Mouse (Mus musculus): ENCODE data around the gene Ccdc117. TPM values are rescaled to one million over a fixed set of nuclear protein-coding genes. Genes with fewer than 3 reads are reported as not detected.
"Not testable (repeated sequence)": the region's sequence is repeated elsewhere in the genome, so short reads cannot be mapped to it uniquely, and the experiment has no call there.

Ccdc117 gene
- polyA plus RNA-seq, 1 experiment from 2014 or later: 13.0 TPM

DNA sequence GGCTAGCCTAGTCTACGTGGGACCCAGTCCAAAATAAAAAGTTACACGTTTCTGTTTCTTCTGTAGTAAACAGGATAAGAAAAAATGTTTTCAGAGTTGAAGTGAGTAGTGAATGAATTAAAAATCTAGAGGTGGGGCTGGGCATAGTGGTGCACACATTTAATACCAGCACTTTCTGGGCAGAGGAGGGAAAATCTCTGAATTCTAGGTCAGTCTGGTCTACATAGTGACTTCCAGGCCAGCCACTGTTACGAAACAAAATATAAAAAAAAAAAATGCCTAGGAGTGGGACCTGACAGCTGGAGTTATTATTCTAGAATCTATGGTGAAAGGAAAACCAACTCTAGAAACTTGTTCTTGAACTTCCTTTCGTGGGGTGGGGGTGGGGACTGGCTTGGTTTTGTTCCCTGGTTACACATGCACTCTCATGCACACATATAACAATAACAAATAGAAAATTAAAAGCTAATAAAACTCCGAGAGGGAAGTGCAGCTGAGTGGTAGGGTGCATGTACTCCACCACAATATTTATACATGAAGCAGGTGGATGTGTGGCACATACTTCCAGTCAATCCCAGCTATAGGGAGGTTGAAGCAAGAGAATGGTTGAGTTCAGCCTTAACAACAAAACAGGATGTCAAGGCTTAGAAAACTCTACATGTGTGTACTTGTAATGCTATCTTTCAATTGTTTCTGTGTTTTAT is 647 bp upstream of the Ccdc117 start:
- Histone ChIP-seq H3K27me3 (ENCODE audit: control insufficient read depth, insufficient read depth, low read length) (no peaks in the 10 kb centered on the region), H3K36me3 (ENCODE audit: control insufficient read depth, insufficient read depth) (no peaks in the 10 kb centered on the region), H3K4me3 (ENCODE audit: low read length) (peak overlapping the region; percentile 96), H3K27ac (ENCODE audit: low read length) (peak overlapping the region; percentile 91), H3K4me1 (ENCODE audit: control insufficient read depth, insufficient read depth, low read length) (peaks cover 13% of the 10 kb centered on the region), H3K9me3 (replicated peaks; ENCODE audit: control insufficient read depth, low read length) (no peaks in the 10 kb centered on the region; the same call in 1 of the 2 replicates), H3K9ac (ENCODE audit: low read length) (no peak overlapping the region; the same call in 1 of the 2 replicates), H3K4me2 (ENCODE audit: low read depth, low read length) (peak overlapping the region; percentile 84)
- 47% methylated on average over 5 of the region's 5 CpGs for WGBS
- no peak for ATAC-seq (replicated peaks; ENCODE audit: extremely low read depth, insufficient read depth, low FRiP score)

DNA sequence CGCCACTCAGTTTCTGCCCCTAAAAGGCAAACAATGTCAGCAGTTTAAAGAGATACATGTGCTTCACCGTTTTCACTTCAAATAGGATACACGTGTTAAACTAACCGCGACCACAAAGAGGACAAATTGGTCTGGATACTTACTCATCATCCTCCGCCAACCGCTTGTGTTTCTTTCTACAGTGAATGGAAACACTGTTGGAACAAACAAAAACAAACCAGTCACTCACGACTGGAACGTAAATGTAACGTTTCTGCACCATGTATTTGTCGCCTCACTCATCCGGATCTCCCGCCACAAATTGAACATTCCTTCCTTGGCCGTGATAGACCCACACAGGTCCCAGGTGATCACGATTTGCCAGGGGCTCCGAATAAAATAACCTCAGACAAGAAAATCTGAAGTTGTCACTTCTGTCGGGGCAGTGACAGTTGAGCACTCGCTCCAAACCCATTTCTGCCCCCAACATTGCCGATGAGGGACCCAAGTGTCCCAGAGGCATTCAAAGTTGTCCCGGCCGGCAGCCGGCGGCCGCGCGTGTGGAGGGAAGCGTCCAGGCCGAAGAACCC is 673 bp downstream of the Ccdc117 start:
- Histone ChIP-seq H3K4me2 (ENCODE audit: low read depth, low read length) (peak overlapping the region; percentile 84), H3K27me3 (ENCODE audit: control insufficient read depth, insufficient read depth, low read length) (no peaks in the 10 kb centered on the region), H3K4me1 (ENCODE audit: control insufficient read depth, insufficient read depth, low read length) (peaks cover 13% of the 10 kb centered on the region), H3K36me3 (ENCODE audit: control insufficient read depth, insufficient read depth) (no peaks in the 10 kb centered on the region), H3K27ac (ENCODE audit: low read length) (peak overlapping the region; percentile 91), H3K9me3 (replicated peaks; ENCODE audit: control insufficient read depth, low read length) (no peaks in the 10 kb centered on the region), H3K4me3 (ENCODE audit: low read length) (peak overlapping the region; percentile 96), H3K9ac (ENCODE audit: low read length) (peak overlapping the region; percentile 97)
- WGBS: under 1% methylated on average over 28 of the region's 28 CpGs
- ATAC-seq (replicated peaks; ENCODE audit: extremely low read depth, insufficient read depth, low FRiP score): no peak

DNA sequence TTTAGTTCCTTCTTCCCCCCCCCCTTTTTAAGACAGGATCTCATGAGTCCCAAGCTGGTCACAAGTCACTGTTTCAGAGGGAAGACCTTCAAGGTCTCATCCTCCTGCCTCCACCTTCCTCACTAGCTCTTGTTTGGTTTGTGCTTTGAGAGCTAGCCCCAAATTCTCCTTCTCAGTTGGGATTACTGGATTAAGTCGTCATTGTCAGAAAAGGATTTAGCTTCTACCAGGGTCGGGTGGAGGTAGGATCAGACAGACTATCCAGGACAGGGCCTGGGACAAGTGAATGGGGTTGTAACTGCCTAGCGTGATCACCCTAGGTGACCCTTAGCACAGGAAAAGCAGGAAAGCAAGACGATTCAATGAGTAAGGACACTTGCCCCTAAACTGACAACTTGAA is 1.7 kb downstream of the Ccdc117 start:
- peak overlapping the region; percentile 97 for H3K9ac ChIP-seq (ENCODE audit: low read length)
- 49% methylated on average over 4 of the region's 4 CpGs for WGBS

DNA sequence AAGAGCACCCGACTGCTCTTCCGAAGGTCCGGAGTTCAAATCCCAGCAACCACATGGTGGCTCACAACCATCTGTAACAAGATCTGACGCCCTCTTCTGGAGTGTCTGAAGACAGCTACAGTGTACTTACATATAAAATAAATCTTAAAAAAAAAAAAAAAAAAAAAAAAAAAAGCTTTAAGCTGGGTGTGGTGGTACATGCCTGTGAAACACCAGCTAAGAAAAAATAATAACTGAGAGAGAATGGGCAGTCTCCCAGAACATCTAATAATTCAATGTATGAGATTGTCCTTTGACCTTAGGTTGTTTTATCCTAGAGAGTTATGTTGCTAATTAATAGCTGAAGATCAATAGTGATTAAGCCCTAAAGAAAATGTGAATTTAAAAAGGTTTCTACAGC is 4.5 kb downstream of the Ccdc117 start:
- not testable (repeated sequence) for H3K9ac ChIP-seq (ENCODE audit: low read length); H3K27ac ChIP-seq (ENCODE audit: low read length); H3K4me3 ChIP-seq (ENCODE audit: low read length); H3K9me3 ChIP-seq (replicated peaks; ENCODE audit: control insufficient read depth, low read length); H3K4me2 ChIP-seq (ENCODE audit: low read depth, low read length); H3K27me3 ChIP-seq (ENCODE audit: control insufficient read depth, insufficient read depth, low read length); ATAC-seq (replicated peaks; ENCODE audit: extremely low read depth, insufficient read depth, low FRiP score)
- Histone ChIP-seq H3K36me3 (ENCODE audit: control insufficient read depth, insufficient read depth) (peaks cover 22% of the 10 kb centered on the region), H3K4me1 (ENCODE audit: control insufficient read depth, insufficient read depth, low read length) (peaks cover 12% of the 10 kb centered on the region)
- WGBS: 92% methylated on average over 4 of the region's 4 CpGs

More for the DNA sequence above, 1.7 kb downstream of the Ccdc117 start:
- H3K4me1 ChIP-seq (ENCODE audit: control insufficient read depth, insufficient read depth, low read length): peaks cover 13% of the 10 kb centered on the region
- peak overlapping the region; percentile 84 for H3K4me2 ChIP-seq (ENCODE audit: low read depth, low read length)
- ATAC-seq (replicated peaks; ENCODE audit: extremely low read depth, insufficient read depth, low FRiP score): no peak
- H3K4me3 ChIP-seq (ENCODE audit: low read length): peak overlapping the region; percentile 96
- H3K9me3 ChIP-seq (replicated peaks; ENCODE audit: control insufficient read depth, low read length): no peaks in the 10 kb centered on the region
- H3K27me3 ChIP-seq (ENCODE audit: control insufficient read depth, insufficient read depth, low read length): no peaks in the 10 kb centered on the region
- H3K27ac ChIP-seq (ENCODE audit: low read length): no peak overlapping the region
- H3K36me3 ChIP-seq (ENCODE audit: control insufficient read depth, insufficient read depth): no peaks in the 10 kb centered on the region

DNA sequence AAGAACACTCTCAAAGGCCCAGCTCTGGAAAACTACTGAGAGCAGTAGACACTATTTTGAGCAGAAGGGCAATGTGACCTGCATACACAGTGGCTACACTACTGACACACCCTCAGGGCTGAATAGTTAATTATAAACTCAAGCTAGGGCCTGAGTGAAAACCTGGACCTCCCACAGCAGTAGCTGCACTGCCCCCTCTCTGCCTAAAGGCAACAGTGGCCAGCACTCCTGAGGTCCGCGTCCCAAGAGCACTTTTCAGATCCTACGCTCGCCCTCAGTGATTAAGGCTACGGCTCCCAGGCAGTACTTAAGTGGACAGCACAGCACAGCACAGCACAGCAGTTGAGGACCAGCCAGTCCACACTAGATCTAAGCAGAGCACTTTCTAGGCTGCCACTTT is 8.9 kb downstream of the Ccdc117 start:
- no peak; the same call in 1 of the 2 replicates for ATAC-seq (replicated peaks; ENCODE audit: extremely low read depth, insufficient read depth, low FRiP score)
- WGBS: 66% methylated on average over 5 of the region's 5 CpGs
- H3K4me3 ChIP-seq (ENCODE audit: low read length): no peak overlapping the region
- no peak overlapping the region for H3K27ac ChIP-seq (ENCODE audit: low read length)
- no peak overlapping the region for H3K9ac ChIP-seq (ENCODE audit: low read length)
- peaks cover 47% of the 10 kb centered on the region for H3K36me3 ChIP-seq (ENCODE audit: control insufficient read depth, insufficient read depth)
- no peaks in the 10 kb centered on the region for H3K4me1 ChIP-seq (ENCODE audit: control insufficient read depth, insufficient read depth, low read length)
- no peaks in the 10 kb centered on the region for H3K9me3 ChIP-seq (replicated peaks; ENCODE audit: control insufficient read depth, low read length)
- H3K4me2 ChIP-seq (ENCODE audit: low read depth, low read length): no peak overlapping the region
- no peaks in the 10 kb centered on the region for H3K27me3 ChIP-seq (ENCODE audit: control insufficient read depth, insufficient read depth, low read length)

DNA sequence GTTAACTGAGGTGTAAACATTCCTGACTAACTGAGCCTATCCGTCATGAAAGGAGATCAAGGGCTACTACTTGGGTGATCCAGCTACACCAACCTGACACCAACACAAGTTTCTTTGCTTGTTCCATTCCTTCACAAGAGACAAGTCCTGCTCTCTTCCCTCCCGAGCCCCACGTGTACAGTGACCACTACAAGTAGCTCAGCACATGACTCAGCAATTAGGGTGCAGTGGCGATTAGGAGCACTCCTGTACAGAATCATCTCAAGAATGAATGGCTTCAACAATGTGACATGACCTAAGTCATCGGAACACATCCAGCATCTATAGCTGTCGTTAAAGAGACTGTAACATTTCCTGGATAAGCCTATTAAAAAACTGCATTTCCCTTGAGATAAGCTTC is 11.3 kb downstream of the Ccdc117 start:
- Histone ChIP-seq H3K36me3 (ENCODE audit: control insufficient read depth, insufficient read depth) (peaks cover 55% of the 10 kb centered on the region), H3K4me3 (ENCODE audit: low read length) (no peak overlapping the region), H3K4me1 (ENCODE audit: control insufficient read depth, insufficient read depth, low read length) (no peaks in the 10 kb centered on the region), H3K27ac (ENCODE audit: low read length) (no peak overlapping the region), H3K9ac (ENCODE audit: low read length) (no peak overlapping the region), H3K9me3 (replicated peaks; ENCODE audit: control insufficient read depth, low read length) (no peaks in the 10 kb centered on the region), H3K27me3 (ENCODE audit: control insufficient read depth, insufficient read depth, low read length) (no peaks in the 10 kb centered on the region), H3K4me2 (ENCODE audit: low read depth, low read length) (no peak overlapping the region)
- ATAC-seq (replicated peaks; ENCODE audit: extremely low read depth, insufficient read depth, low FRiP score): no peak
- WGBS: 68% methylated on average over 6 of the region's 6 CpGs

DNA sequence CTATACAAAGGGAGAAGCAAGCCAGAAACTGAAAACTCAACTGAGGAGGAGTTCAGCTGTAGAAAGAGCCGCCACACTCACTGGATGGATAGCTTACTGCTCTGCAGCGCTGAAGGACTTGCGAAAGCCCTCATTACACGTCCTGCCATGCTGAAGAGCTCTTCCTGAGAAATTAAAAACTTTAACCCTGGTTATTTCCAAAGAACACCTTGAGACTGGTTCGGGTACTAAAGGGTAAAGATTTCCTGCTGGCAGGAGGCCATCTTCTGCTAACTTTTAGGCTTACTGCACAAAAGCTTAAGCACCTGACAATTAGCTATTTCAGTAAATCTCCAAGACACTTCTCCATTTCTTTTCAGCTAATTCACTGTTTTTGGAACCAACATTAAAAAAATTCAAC is 11.8 kb downstream of the Ccdc117 start:
- ATAC-seq (replicated peaks; ENCODE audit: extremely low read depth, insufficient read depth, low FRiP score): no peak
- H3K4me2 ChIP-seq (ENCODE audit: low read depth, low read length): no peak overlapping the region
- WGBS: 81% methylated on average over 5 of the region's 5 CpGs

DNA sequence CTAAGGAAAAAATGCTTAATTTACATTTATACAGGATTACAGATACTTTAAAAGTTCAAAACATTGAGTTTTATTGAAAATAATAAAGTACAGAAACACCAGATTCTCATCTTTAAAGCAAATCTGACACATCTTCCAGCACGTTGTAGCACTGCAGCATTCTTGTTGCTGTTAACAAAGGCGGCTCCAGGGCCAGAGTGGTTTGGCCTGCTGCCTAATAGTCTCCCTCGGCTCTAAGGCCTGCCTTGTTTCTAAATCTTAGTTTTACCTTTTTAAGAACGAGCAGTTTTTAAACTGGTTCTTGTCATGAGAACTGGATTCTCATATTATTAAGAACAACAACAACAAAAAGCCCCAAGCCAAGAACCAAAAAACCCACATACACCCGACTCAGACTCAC is 13.1 kb downstream of the Ccdc117 start:
- Histone ChIP-seq H3K9ac (ENCODE audit: low read length) (no peak overlapping the region), H3K9me3 (replicated peaks; ENCODE audit: control insufficient read depth, low read length) (no peaks in the 10 kb centered on the region), H3K4me2 (ENCODE audit: low read depth, low read length) (no peak overlapping the region), H3K4me1 (ENCODE audit: control insufficient read depth, insufficient read depth, low read length) (peaks cover 2% of the 10 kb centered on the region; the same call in 1 of the 2 replicates), H3K4me3 (ENCODE audit: low read length) (no peak overlapping the region), H3K27ac (ENCODE audit: low read length) (no peak overlapping the region), H3K27me3 (ENCODE audit: control insufficient read depth, insufficient read depth, low read length) (no peaks in the 10 kb centered on the region), H3K36me3 (ENCODE audit: control insufficient read depth, insufficient read depth) (peaks cover 63% of the 10 kb centered on the region)
- ATAC-seq (replicated peaks; ENCODE audit: extremely low read depth, insufficient read depth, low FRiP score): no peak
- 42% methylated on average over 5 of the region's 5 CpGs for WGBS

More for the DNA sequence above, 11.8 kb downstream of the Ccdc117 start:
- Histone ChIP-seq H3K4me3 (ENCODE audit: low read length) (no peak overlapping the region), H3K9ac (ENCODE audit: low read length) (no peak overlapping the region), H3K27me3 (ENCODE audit: control insufficient read depth, insufficient read depth, low read length) (no peaks in the 10 kb centered on the region), H3K36me3 (ENCODE audit: control insufficient read depth, insufficient read depth) (peaks cover 59% of the 10 kb centered on the region), H3K4me1 (ENCODE audit: control insufficient read depth, insufficient read depth, low read length) (no peaks in the 10 kb centered on the region), H3K27ac (ENCODE audit: low read length) (no peak overlapping the region), H3K9me3 (replicated peaks; ENCODE audit: control insufficient read depth, low read length) (no peaks in the 10 kb centered on the region)

DNA sequence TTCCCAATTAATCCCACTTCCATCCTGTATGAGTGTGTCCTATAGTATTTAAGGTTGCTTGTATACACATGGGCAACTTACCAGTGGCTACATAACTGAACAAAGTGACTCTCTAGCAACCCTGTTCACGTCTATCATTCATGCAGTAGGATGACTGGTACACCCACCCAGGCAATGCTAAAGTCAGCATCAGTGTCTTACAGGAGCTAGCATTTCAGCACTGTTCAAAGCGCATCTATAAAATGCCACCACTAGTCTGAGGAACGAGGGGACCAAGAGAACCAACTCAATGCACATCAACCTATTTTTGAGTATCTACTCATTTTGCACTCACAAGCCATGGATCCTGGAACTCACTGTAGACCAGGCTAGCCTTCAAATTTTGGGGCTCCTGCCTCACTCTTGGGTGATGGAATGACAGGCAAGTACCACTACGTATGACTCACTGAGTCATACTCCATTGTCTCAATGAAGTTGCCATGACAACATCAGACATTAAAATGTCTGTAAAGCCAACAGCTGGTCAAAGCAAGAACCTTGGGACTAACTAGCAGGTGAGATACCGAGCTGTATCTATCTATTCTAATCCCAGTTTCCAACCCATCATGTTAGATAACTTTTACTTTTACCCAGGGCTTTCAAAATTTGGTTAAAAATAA is 14.0 kb downstream of the Ccdc117 start:
- Histone ChIP-seq H3K4me2 (ENCODE audit: low read depth, low read length) (no peak overlapping the region), H3K27ac (ENCODE audit: low read length) (no peak overlapping the region), H3K9ac (ENCODE audit: low read length) (no peak overlapping the region), H3K4me3 (ENCODE audit: low read length) (no peak overlapping the region), H3K4me1 (ENCODE audit: control insufficient read depth, insufficient read depth, low read length) (peaks cover 11% of the 10 kb centered on the region), H3K36me3 (ENCODE audit: control insufficient read depth, insufficient read depth) (peaks cover 63% of the 10 kb centered on the region), H3K27me3 (ENCODE audit: control insufficient read depth, insufficient read depth, low read length) (no peaks in the 10 kb centered on the region), H3K9me3 (replicated peaks; ENCODE audit: control insufficient read depth, low read length) (no peaks in the 10 kb centered on the region)
- 77% methylated on average over 5 of the region's 5 CpGs for WGBS
- no peak for ATAC-seq (replicated peaks; ENCODE audit: extremely low read depth, insufficient read depth, low FRiP score)
